Mouse (Mus musculus) liver, embryonic 14.5 days (tissue): ENCODE data around the gene Gpr85.

Experiments
- CTCF ChIP-seq: IDR thresholded peaks from 2 replicates; pipeline ENCODE4 v1.5.1; 2016; ENCODE audit warnings: antibody characterized with exemption, low read depth, control low read depth
- EP300 ChIP-seq: IDR thresholded peaks from 2 replicates; pipeline ENCODE4 v1.6.1; 2016; ENCODE audit warnings: antibody characterized with exemption, low read depth

DNA sequence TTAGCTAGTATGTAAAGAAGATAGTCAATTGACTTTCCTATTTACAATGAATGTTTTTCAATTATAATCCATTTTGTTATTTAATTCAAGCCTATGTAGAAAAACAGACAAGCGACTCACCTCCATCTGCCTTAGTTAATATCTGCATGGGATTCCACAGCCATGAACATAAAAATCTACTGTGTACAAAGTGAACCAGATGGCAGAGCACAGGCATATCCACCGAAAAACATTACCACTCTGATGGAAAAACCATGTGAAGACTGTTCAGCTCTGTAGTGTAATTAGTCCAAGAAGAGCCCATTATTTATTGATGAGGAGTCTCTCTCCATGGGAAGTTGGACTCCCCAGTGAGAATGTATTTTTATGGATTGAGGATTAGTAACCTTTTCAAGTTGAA is 7.0 kb downstream of the Gpr85 start:
- no peak for TF ChIP-seq CTCF
- TF ChIP-seq EP300, result no peak
